Mouse (Mus musculus): Measurements from ENCODE around the gene Mospd1. TPM values are rescaled to one million over a fixed set of nuclear protein-coding genes. Genes with fewer than 3 reads are reported as not detected.

Gene Mospd1
- polyA plus RNA-seq, 1 experiment from 2014 or later, result 66.5 TPM

DNA sequence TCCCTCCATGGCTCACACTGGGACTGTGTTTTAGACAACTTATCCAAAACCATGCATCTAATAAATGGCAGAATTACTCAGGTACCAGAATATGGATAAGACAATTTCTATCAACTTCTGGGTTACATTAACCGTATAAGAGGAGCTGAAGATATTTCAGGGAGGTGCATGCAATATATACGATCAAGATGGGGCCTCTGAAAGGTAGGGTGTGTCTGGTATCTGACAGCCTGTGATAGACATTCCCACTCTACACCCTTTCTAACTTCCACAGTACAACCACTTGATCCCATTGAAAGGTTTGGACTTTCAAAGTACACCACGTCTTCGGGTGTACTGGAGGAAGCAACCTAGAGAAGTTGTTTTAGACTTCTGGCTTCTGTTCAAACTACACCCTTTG is 39.9 kb downstream of the Mospd1 start:
- H3K4me3 ChIP-seq (ENCODE audit: low read depth, low read length), result no peak overlapping the region
- H3K27me3 ChIP-seq (ENCODE audit: control insufficient read depth, insufficient read depth, low read length), result no peaks in the 10 kb centered on the region
- no peak overlapping the region for H3K4me2 ChIP-seq (replicated peaks; ENCODE audit: low read depth, low read length)
- no peaks in the 10 kb centered on the region for H3K4me1 ChIP-seq (replicated peaks; ENCODE audit: control insufficient read depth, insufficient read depth, low read length)
- ATAC-seq (ENCODE audit: low FRiP score), result no peak
- no peak for DNase-seq (ENCODE audit: low spot score)
- no peak overlapping the region for H3K27ac ChIP-seq (ENCODE audit: low read depth, low read length)
- no peaks in the 10 kb centered on the region for H3K36me3 ChIP-seq (ENCODE audit: control insufficient read depth, insufficient read depth, low read length)
- H3K9me3 ChIP-seq (ENCODE audit: control insufficient read depth, low read length), result no peaks in the 10 kb centered on the region
- H3K9ac ChIP-seq (ENCODE audit: low read depth, low read length), result no peak overlapping the region
- 94% methylated on average over 4 of the region's 4 CpGs for WGBS

- Histone ChIP-seq H3K27me3 (ENCODE audit: control insufficient read depth, insufficient read depth, low read length) (no peaks in the 10 kb centered on the region), H3K9me3 (ENCODE audit: control insufficient read depth, low read length) (no peaks in the 10 kb centered on the region), H3K9ac (ENCODE audit: low read depth, low read length) (no peak overlapping the region), H3K4me3 (ENCODE audit: low read depth, low read length) (no peak overlapping the region), H3K4me1 (replicated peaks; ENCODE audit: control insufficient read depth, insufficient read depth, low read length) (no peaks in the 10 kb centered on the region), H3K27ac (ENCODE audit: low read depth, low read length) (no peak overlapping the region), H3K4me2 (replicated peaks; ENCODE audit: low read depth, low read length) (no peak overlapping the region), H3K36me3 (ENCODE audit: control insufficient read depth, insufficient read depth, low read length) (no peaks in the 10 kb centered on the region)
- ATAC-seq (ENCODE audit: low FRiP score), result no peak
- WGBS, result 66% methylated on average over 4 of the region's 4 CpGs
- no peak for DNase-seq (ENCODE audit: low spot score)
Measured at GRCm38 (mm10) chrX:53321111-53321510, 49.2 kb downstream of the Mospd1 start.

DNA sequence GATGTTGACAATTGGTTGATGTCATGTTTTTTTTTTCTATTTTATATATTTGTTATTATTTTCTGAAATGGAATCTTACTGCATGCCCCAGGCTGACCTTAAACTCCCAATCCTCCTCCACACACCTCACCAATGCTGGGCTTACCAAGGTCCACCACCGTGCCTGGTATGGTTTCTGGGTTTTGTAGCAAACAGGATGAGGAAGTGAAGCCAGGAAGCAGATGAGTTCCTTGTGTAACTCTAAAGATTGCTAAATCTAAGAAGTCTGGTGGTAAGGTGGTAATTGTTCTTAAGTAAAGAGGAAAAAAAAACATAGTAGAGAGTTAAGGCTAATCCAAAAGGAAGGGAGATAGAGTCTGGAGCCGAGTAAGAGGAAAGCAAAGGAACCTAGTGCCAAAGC is 49.7 kb downstream of the Mospd1 start:
- Histone ChIP-seq H3K9me3 (ENCODE audit: control insufficient read depth, low read length) (no peaks in the 10 kb centered on the region), H3K27me3 (ENCODE audit: control insufficient read depth, insufficient read depth, low read length) (no peaks in the 10 kb centered on the region), H3K4me1 (replicated peaks; ENCODE audit: control insufficient read depth, insufficient read depth, low read length) (no peaks in the 10 kb centered on the region), H3K4me3 (ENCODE audit: low read depth, low read length) (no peak overlapping the region), H3K36me3 (ENCODE audit: control insufficient read depth, insufficient read depth, low read length) (no peaks in the 10 kb centered on the region), H3K9ac (ENCODE audit: low read depth, low read length) (no peak overlapping the region), H3K4me2 (replicated peaks; ENCODE audit: low read depth, low read length) (no peak overlapping the region), H3K27ac (ENCODE audit: low read depth, low read length) (no peak overlapping the region)
- DNase-seq (ENCODE audit: low spot score), result no peak
- no peak for ATAC-seq (ENCODE audit: low FRiP score)
- WGBS, result 63% methylated on average over 2 of the region's 2 CpGs

Other genes starting within 250 kb of the Mospd1 start
- gene Plac1, start 130.4 kb downstream of the Mospd1 start, polyA plus RNA-seq (2014; fragmentation: Nextera tagmentation; extraction: Ambion mirVana), result 1.4 and 2.6 TPM in 2 replicates
- gene Fam122b, start 100.7 kb downstream of the Mospd1 start, polyA plus RNA-seq (2014; fragmentation: Nextera tagmentation; extraction: Ambion mirVana), result 7.9 and 8.0 TPM in 2 replicates
- gene Fam122c, start 97.1 kb downstream of the Mospd1 start, polyA plus RNA-seq (2014; fragmentation: Nextera tagmentation; extraction: Ambion mirVana), result not detected in 2 replicates
- gene Etd, start 64.4 kb upstream of the Mospd1 start, polyA plus RNA-seq (2014; fragmentation: Nextera tagmentation; extraction: Ambion mirVana), result not detected in 2 replicates
- 66.2 and 79.1 TPM in 2 replicates for gene Rtl8c, start 237.5 kb upstream of the Mospd1 start, polyA plus RNA-seq (2014; fragmentation: Nextera tagmentation; extraction: Ambion mirVana)
- gene Gm14597, start 238.5 kb upstream of the Mospd1 start, polyA plus RNA-seq (2014; fragmentation: Nextera tagmentation; extraction: Ambion mirVana), result not detected in 2 replicates

Measured in hindbrain, embryonic 11.5 days (tissue).